In the genomic region with DNA sequence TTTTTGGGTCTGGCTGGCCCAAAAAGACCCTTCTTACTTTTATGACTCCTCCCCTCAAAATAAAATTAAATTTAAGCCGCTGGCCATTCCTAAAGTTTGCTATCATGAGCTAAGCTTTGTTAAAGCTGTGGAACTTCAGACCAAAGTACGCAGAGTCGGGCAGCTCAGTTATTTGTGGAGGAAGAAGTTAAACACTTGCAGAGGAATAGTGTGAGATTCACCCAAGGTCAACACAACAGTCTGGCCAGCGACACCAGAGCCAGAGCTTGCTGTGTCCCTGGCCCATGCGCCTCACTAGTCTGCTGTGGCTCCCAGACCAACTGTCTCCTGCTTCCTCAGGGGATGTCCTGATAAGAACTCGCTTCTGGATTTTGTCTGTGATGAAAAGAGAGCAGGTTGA, we compare ENCODE assay signal across 22 mouse cellular contexts.
DNase-seq lines count a peak whose midpoint lies in the region; ATAC-seq and TF ChIP-seq lines count a peak whose summit lies in the region.
"Had no signal": no experiment of that assay in that cellular context is flagged by ENCODE, and none has a peak within 500 bp of the region (broad histone marks: within the 10 kb centered on the region; RNA-seq: fewer than 3 reads in every experiment).

No protein-coding gene starts in this region.

- H3K4me2 ChIP-seq in liver, embryonic 12.5 days, result no peak overlapping the region
- H3K4me2 ChIP-seq: embryonic facial prominence, embryonic 13.5 days; forebrain, embryonic 12.5 days; forebrain, embryonic 15.5 days; heart, embryonic 11.5 days; hindbrain, embryonic 12.5 days; hindbrain, embryonic 15.5 days had no signal

- H3K9me3 ChIP-seq in heart, embryonic 10.5 days, result no peaks in the 10 kb centered on the region
- H3K9me3 ChIP-seq in liver, embryonic 12.5 days (replicated peaks), result no peaks in the 10 kb centered on the region
- H3K9me3 ChIP-seq: embryonic facial prominence, embryonic 10.5 days; embryonic facial prominence, embryonic 13.5 days; forebrain, embryonic 12.5 days; forebrain, embryonic 15.5 days; hindbrain, embryonic 12.5 days; hindbrain, embryonic 15.5 days had no signal

- H3K36me3 ChIP-seq in heart, embryonic 10.5 days, result no peaks in the 10 kb centered on the region
- no peaks in the 10 kb centered on the region for H3K36me3 ChIP-seq in liver, adult 2 months (ENCODE audit: control insufficient read depth, insufficient read depth, low read length)
- H3K36me3 ChIP-seq in liver, embryonic 12.5 days, result no peaks in the 10 kb centered on the region
- H3K36me3 ChIP-seq: embryonic facial prominence, embryonic 10.5 days; embryonic facial prominence, embryonic 13.5 days; forebrain, embryonic 12.5 days; forebrain, embryonic 15.5 days; hindbrain, embryonic 12.5 days; hindbrain, embryonic 15.5 days had no signal

- H3K79me2 ChIP-seq in liver, adult 2 months (ENCODE audit: control insufficient read depth, insufficient read depth, low read length), result no peaks in the 10 kb centered on the region

- no peak for TF ChIP-seq CTCF in liver, adult 2 months (IDR thresholded peaks at IDR 0.05; ENCODE audit: low read depth, low read length)

- no peak for ATAC-seq in liver, embryonic 12.5 days
- ATAC-seq: activated CD4-positive, CD25-positive, alpha-beta regulatory T cell, adult 4 months; forebrain, embryonic 15.5 days; intestine, postnatal 0 days had no signal

- 47% methylated on average over 6 of the region's 6 CpGs for WGBS in heart, embryonic 10.5 days
- WGBS in liver, adult 2 months, result 17% methylated on average over 6 of the region's 6 CpGs
- WGBS in liver, embryonic 12.5 days (ENCODE audit: insufficient replicate concordance), result 47% methylated on average over 6 of the region's 6 CpGs

- no peak overlapping the region for H3K27ac ChIP-seq in heart, embryonic 10.5 days
- H3K27ac ChIP-seq in liver, adult 2 months (replicated peaks; ENCODE audit: insufficient read depth, low read depth, low read length), result no peak overlapping the region
- H3K27ac ChIP-seq in liver, embryonic 12.5 days, result no peak overlapping the region
- H3K27ac ChIP-seq: embryonic facial prominence, embryonic 10.5 days; embryonic facial prominence, embryonic 13.5 days; forebrain, embryonic 12.5 days; forebrain, embryonic 15.5 days; hindbrain, embryonic 12.5 days; hindbrain, embryonic 15.5 days had no signal

- no peak for TF ChIP-seq POLR2A in liver, adult 2 months (IDR thresholded peaks at IDR 0.05; ENCODE audit: extremely low read depth, insufficient read depth, low read length)

- no peaks in the 10 kb centered on the region for H3K27me3 ChIP-seq in heart, embryonic 10.5 days (ENCODE audit: insufficient read depth, poor library complexity, severe bottlenecking)
- no peaks in the 10 kb centered on the region for H3K27me3 ChIP-seq in liver, adult 2 months (ENCODE audit: control insufficient read depth, insufficient read depth, low read length)
- H3K27me3 ChIP-seq in liver, embryonic 12.5 days (replicated peaks), result no peaks in the 10 kb centered on the region
- H3K27me3 ChIP-seq: embryonic facial prominence, embryonic 13.5 days; forebrain, embryonic 12.5 days; forebrain, embryonic 15.5 days; hindbrain, embryonic 12.5 days; hindbrain, embryonic 15.5 days had no signal

- no peaks in the 10 kb centered on the region for H3K4me1 ChIP-seq in heart, embryonic 10.5 days
- H3K4me1 ChIP-seq in liver, adult 2 months (ENCODE audit: control insufficient read depth, insufficient read depth, low read length), result no peaks in the 10 kb centered on the region
- H3K4me1 ChIP-seq in liver, embryonic 12.5 days, result no peaks in the 10 kb centered on the region
- H3K4me1 ChIP-seq: embryonic facial prominence, embryonic 10.5 days; embryonic facial prominence, embryonic 13.5 days; forebrain, embryonic 12.5 days; forebrain, embryonic 15.5 days; hindbrain, embryonic 12.5 days; hindbrain, embryonic 15.5 days had no signal

- no peak overlapping the region for H3K4me3 ChIP-seq in heart, embryonic 10.5 days
- H3K4me3 ChIP-seq in liver, adult 2 months (ENCODE audit: insufficient read depth, low read depth, low read length), result no peak overlapping the region
- H3K4me3 ChIP-seq in liver, embryonic 12.5 days, result no peak overlapping the region
- H3K4me3 ChIP-seq: embryonic facial prominence, embryonic 10.5 days; embryonic facial prominence, embryonic 13.5 days; erythroblast, embryonic 14.5 days; forebrain, embryonic 12.5 days; forebrain, embryonic 15.5 days; hindbrain, embryonic 12.5 days; hindbrain, embryonic 15.5 days had no signal

- H3K9ac ChIP-seq in liver, adult 2 months (ENCODE audit: low read depth, low read length), result no peak overlapping the region
- H3K9ac ChIP-seq in liver, embryonic 12.5 days, result no peak overlapping the region
- H3K9ac ChIP-seq: embryonic facial prominence, embryonic 13.5 days; forebrain, embryonic 12.5 days; forebrain, embryonic 15.5 days; hindbrain, embryonic 12.5 days; hindbrain, embryonic 15.5 days had no signal

- peak; percentile 19 for DNase-seq in adrenal gland, adult 2 months
- DNase-seq in adrenal gland, postnatal 10 days, result no peak
- peak; percentile 38 to 49 for DNase-seq in cerebellum, postnatal 10 days
- DNase-seq in cerebellum, postnatal 36 days, result no peak
- peak; percentile 15 to 21 for DNase-seq in heart, adult 18-20 months
- DNase-seq in heart, embryonic 10.5 days (ENCODE audit: low spot score), result no peak
- DNase-seq in liver, adult 2 months (ENCODE audit: extremely low read depth, low read depth, low spot score), result peak; percentile 52
- DNase-seq: adrenal gland, postnatal 14 days; embryo, embryonic 11 days; gastrocnemius, postnatal 25 days; kidney, adult 2 months had no signal

Comparison
In these comparisons a context has a peak if more than half of its experiments do, and no peak if none do; other contexts are left out.
1. DNase-seq: peak in adrenal gland, adult 2 months (single experiment), cerebellum, postnatal 10 days (2 of 2), heart, adult 18-20 months (2 of 2) and liver, adult 2 months (single experiment); none in adrenal gland, postnatal 10 days (single experiment), cerebellum, postnatal 36 days (0 of 2) and heart, embryonic 10.5 days (single experiment).